Mouse (Mus musculus) liver, embryonic 16.5 days (tissue): ENCODE data around the gene Fmnl3. TPM values are rescaled to one million over a fixed set of nuclear protein-coding genes. Genes with fewer than 3 reads are reported as not detected.

ENCODE experiments used
- ATAC-seq: fragments of 200-750 bp; cut with Nextera tagmentation; 2 replicates; pipeline ENCODE4 v1.8.0; 2017; ENCODE audit warnings: low read depth, mild to moderate bottlenecking, moderate number of reproducible peaks, moderate library complexity
- H3K27ac ChIP-seq: fragments of 300-500 bp; sonication (generic); 2 replicates; pipeline ENCODE4 v1.5.1; 2014; ENCODE audit warnings: mild to moderate bottlenecking, low read length
- H3K27me3 ChIP-seq: fragments of 300-500 bp; sonication (generic); 2 replicates; pipeline ENCODE4 v1.6.1; 2014; ENCODE audit warnings: low read depth, low read length, mixed read lengths; ENCODE audit not compliant: control insufficient read depth, insufficient read depth
- H3K36me3 ChIP-seq: fragments of 300-500 bp; sonication (generic); 2 replicates; pipeline ENCODE4 v1.6.1; 2014; ENCODE audit warnings: mild to moderate bottlenecking; ENCODE audit not compliant: control insufficient read depth, insufficient read depth
- H3K4me1 ChIP-seq: fragments of 300-500 bp; sonication (generic); 2 replicates; pipeline ENCODE4 v1.6.1; 2014; ENCODE audit warnings: low read depth, low read length, mixed read lengths; ENCODE audit not compliant: control insufficient read depth
- H3K4me2 ChIP-seq: fragments of 300-500 bp; sonication (generic); 2 replicates; pipeline ENCODE4 v1.6.1; 2014; ENCODE audit warnings: low read depth, low read length, mixed read lengths
- H3K4me3 ChIP-seq: fragments of 300-500 bp; sonication (generic); 2 replicates; pipeline ENCODE4 v1.5.1; 2014; ENCODE audit warnings: low read depth, mild to moderate bottlenecking, low read length
- H3K9ac ChIP-seq: fragments of 300-500 bp; sonication (generic); 2 replicates; pipeline ENCODE4 v1.6.1; 2014; ENCODE audit warnings: low read depth, low read length
- H3K9me3 ChIP-seq: fragments of 300-500 bp; sonication (generic); replicated peaks from 2 replicates; pipeline ENCODE4 v1.6.1; 2016; ENCODE audit warnings: low read length; ENCODE audit not compliant: control insufficient read depth
- WGBS: fragments of 180-500 bp; shearing (Covaris S2); extraction: QIAGEN DNeasy Blood & Tissue Kit; methylation state at CpG from one replicate; pipeline ENCODE4 v1.1.7; 2014; ENCODE audit not compliant: insufficient replicate concordance; 5-methylcytosine and 5-hydroxymethylcytosine counted together
- polyA plus RNA-seq: library from polyadenylated mRNA; unstranded; fragments of >200 nt; fragmentation: Nextera tagmentation; extraction: Ambion mirVana; gene quantifications from 2 replicates; pipeline ENCODE4 v1.2.1, GENCODE M21; 2015

Fmnl3 gene
- polyA plus RNA-seq, 1 experiment from 2014 or later, result 2.9 TPM

GRCm38 (mm10) chr15:99318861-99319410 is 51.3 kb downstream of the Fmnl3 start:
- Histone ChIP-seq H3K4me2 (no peak overlapping the region), H3K4me1 (no peaks in the 10 kb centered on the region), H3K36me3 (peaks cover 5% of the 10 kb centered on the region), H3K9me3 (no peaks in the 10 kb centered on the region), H3K4me3 (no peak overlapping the region), H3K27ac (no peak overlapping the region), H3K27me3 (no peaks in the 10 kb centered on the region), H3K9ac (no peak overlapping the region)
- 66% methylated on average over 14 of the region's 14 CpGs for WGBS
- no peak for ATAC-seq

- Histone ChIP-seq H3K4me2 (no peak overlapping the region), H3K9me3 (no peaks in the 10 kb centered on the region), H3K27me3 (no peaks in the 10 kb centered on the region), H3K4me1 (no peaks in the 10 kb centered on the region), H3K27ac (no peak overlapping the region), H3K9ac (no peak overlapping the region), H3K4me3 (no peak overlapping the region), H3K36me3 (peaks cover 3% of the 10 kb centered on the region)
- WGBS, result 71% methylated on average over 6 of the region's 6 CpGs
- no peak for ATAC-seq
These were observed 52.2 kb downstream of the Fmnl3 start for GRCm38 (mm10) chr15:99318071-99318470.

GRCm38 (mm10) chr15:99317267-99317651 is 53.0 kb downstream of the Fmnl3 start:
- Histone ChIP-seq H3K4me2 (no peak overlapping the region), H3K4me1 (no peaks in the 10 kb centered on the region), H3K36me3 (peaks cover 2% of the 10 kb centered on the region; the same call in 1 of the 2 replicates), H3K27me3 (no peaks in the 10 kb centered on the region), H3K4me3 (no peak overlapping the region), H3K27ac (peak overlapping the region; percentile 34; the same call in 1 of the 2 replicates), H3K9me3 (no peaks in the 10 kb centered on the region), H3K9ac (no peak overlapping the region)
- 58% methylated on average over 2 of the region's 2 CpGs for WGBS
- 0 out of 2 replicates have a peak, but pooled peaks have one; percentile 40 for ATAC-seq

GRCm38 (mm10) chr15:99316314-99317266 is 53.7 kb downstream of the Fmnl3 start:
- H3K9ac ChIP-seq, result no peak overlapping the region
- no peaks in the 10 kb centered on the region for H3K27me3 ChIP-seq
- no peaks in the 10 kb centered on the region for H3K4me1 ChIP-seq
- H3K36me3 ChIP-seq, result no peaks in the 10 kb centered on the region
- no peaks in the 10 kb centered on the region for H3K9me3 ChIP-seq
- no peak overlapping the region for H3K4me3 ChIP-seq
- WGBS, result 56% methylated on average over 16 of the region's 16 CpGs
- peak overlapping the region; percentile 34; the same call in 1 of the 2 replicates for H3K27ac ChIP-seq
- no peak for ATAC-seq
- H3K4me2 ChIP-seq, result no peak overlapping the region

- Histone ChIP-seq H3K4me2 (no peak overlapping the region), H3K9me3 (no peaks in the 10 kb centered on the region), H3K27ac (no peak overlapping the region), H3K4me3 (no peak overlapping the region), H3K36me3 (0 out of 2 replicates have a peak, but pooled peaks cover 2% of the 10 kb centered on the region), H3K9ac (no peak overlapping the region), H3K27me3 (no peaks in the 10 kb centered on the region), H3K4me1 (no peaks in the 10 kb centered on the region)
- 0 out of 2 replicates have a peak, but pooled peaks have one; percentile 16 for ATAC-seq
- WGBS, result 82% methylated on average over 16 of the region's 16 CpGs
These were observed 55.4 kb downstream of the Fmnl3 start for GRCm38 (mm10) chr15:99314891-99315290.

GRCm38 (mm10) chr15:99310617-99311016 is 59.7 kb downstream of the Fmnl3 start:
- Histone ChIP-seq H3K9me3 (no peaks in the 10 kb centered on the region), H3K27ac (no peak overlapping the region), H3K9ac (no peak overlapping the region), H3K4me3 (no peak overlapping the region), H3K27me3 (no peaks in the 10 kb centered on the region), H3K36me3 (0 out of 2 replicates have a peak, but pooled peaks cover 2% of the 10 kb centered on the region), H3K4me2 (no peak overlapping the region), H3K4me1 (no peaks in the 10 kb centered on the region)
- WGBS, result 77% methylated on average over 5 of the region's 5 CpGs
- ATAC-seq, result no peak

GRCm38 (mm10) chr15:99309549-99309948 is 60.7 kb downstream of the Fmnl3 start:
- H3K4me2 ChIP-seq, result no peak overlapping the region
- H3K4me1 ChIP-seq, result no peaks in the 10 kb centered on the region
- no peaks in the 10 kb centered on the region for H3K27me3 ChIP-seq
- no peak for ATAC-seq
- no peak overlapping the region for H3K9ac ChIP-seq
- no peak overlapping the region for H3K27ac ChIP-seq
- H3K4me3 ChIP-seq, result no peak overlapping the region
- 79% methylated on average over 9 of the region's 9 CpGs for WGBS
- no peaks in the 10 kb centered on the region for H3K9me3 ChIP-seq
- H3K36me3 ChIP-seq, result 0 out of 2 replicates have a peak, but pooled peaks cover 2% of the 10 kb centered on the region

- H3K9me3 ChIP-seq, result no peaks in the 10 kb centered on the region
- no peak overlapping the region for H3K9ac ChIP-seq
- H3K4me1 ChIP-seq, result no peaks in the 10 kb centered on the region
- 72% methylated on average over 9 of the region's 9 CpGs for whole genome bisulfite sequencing
- no peak for ATAC-seq
- H3K36me3 ChIP-seq, result 0 out of 2 replicates have a peak, but pooled peaks cover 2% of the 10 kb centered on the region
- H3K27me3 ChIP-seq, result no peaks in the 10 kb centered on the region
- no peak overlapping the region for H3K27ac ChIP-seq
- H3K4me3 ChIP-seq, result no peak overlapping the region
- no peak overlapping the region for H3K4me2 ChIP-seq
These were observed 62.8 kb downstream of the Fmnl3 start for GRCm38 (mm10) chr15:99307476-99307875.

- Histone ChIP-seq H3K4me2 (no peak overlapping the region; the same call in 1 of the 2 replicates), H3K9me3 (no peaks in the 10 kb centered on the region), H3K4me3 (no peak overlapping the region), H3K9ac (no peak overlapping the region), H3K4me1 (peaks cover 4% of the 10 kb centered on the region), H3K27me3 (no peaks in the 10 kb centered on the region), H3K27ac (no peak overlapping the region), H3K36me3 (no peaks in the 10 kb centered on the region)
- no peak for ATAC-seq
- WGBS, result 54% methylated on average over 5 of the region's 5 CpGs
These were observed 74.1 kb downstream of the Fmnl3 start for GRCm38 (mm10) chr15:99296213-99296612.
